Mouse (Mus musculus): ENCODE measurements around the gene March1.
"Not testable (repeated sequence)": the region's sequence is repeated elsewhere in the genome, so short reads cannot be mapped to it uniquely, and the experiment has no call there.

The March1 gene

GRCm38 (mm10) chr8:66270116-66270515 lies 652.4 kb downstream of the March1 start:
- no peak for DNase-seq (ENCODE audit: low read depth, low spot score)

DNA sequence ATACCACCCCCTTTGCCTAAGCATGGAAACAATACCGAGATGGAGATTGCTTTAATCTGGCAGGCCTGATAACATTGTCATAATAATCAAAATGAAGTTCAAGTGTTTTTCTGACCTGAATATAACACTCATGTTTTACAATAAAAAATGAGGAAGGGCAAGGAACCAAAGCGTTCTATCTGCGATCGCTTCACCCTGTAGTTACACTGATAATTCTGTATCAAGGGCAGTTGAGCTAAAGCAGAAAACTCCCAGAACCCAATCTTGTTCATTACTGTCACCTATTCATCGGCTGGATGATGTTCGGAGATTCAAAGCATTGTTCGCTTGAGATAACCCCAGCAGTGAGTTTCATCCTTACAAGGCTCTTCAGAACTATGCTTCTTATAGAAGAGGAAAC lies 700.1 kb downstream of the March1 start:
- DNase-seq (ENCODE audit: low read depth, low spot score): no peak

DNA sequence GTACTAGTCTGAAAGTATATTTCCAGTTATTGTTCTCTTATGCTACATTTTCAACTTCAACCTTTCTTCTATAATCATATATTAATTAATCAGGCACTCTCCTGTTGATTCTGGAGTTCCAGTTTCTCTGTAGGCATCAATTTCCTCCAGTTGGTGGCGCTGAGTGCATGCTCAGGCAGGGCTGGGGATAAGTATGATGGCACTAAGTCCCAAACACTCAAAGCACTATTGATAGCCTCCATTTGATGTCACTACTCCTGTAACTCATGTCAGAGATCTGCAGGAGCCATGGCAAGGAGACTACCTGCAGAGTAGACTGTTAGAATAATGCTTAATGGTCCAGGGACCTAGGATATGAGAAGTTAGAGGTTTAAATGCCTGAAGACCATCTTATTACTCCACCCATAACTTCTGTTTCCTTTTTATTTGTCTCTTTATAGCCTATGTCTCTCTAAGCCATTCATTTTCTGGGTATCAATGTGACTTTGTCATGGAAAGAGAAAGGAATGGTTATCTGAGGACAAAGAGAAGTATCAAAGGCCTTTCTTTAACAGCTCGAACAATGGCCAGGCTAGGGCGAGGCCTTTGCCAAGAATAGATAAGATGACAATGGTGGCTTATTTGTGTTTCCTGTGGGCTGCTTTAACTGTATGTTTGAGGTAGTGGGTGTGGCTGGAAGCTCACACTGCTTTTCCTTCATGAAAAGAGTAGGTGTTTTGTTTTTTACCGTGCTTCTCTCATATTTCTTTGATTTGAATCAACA lies 705.5 kb downstream of the March1 start:
- no peak for DNase-seq (ENCODE audit: low read depth, low spot score)

DNA sequence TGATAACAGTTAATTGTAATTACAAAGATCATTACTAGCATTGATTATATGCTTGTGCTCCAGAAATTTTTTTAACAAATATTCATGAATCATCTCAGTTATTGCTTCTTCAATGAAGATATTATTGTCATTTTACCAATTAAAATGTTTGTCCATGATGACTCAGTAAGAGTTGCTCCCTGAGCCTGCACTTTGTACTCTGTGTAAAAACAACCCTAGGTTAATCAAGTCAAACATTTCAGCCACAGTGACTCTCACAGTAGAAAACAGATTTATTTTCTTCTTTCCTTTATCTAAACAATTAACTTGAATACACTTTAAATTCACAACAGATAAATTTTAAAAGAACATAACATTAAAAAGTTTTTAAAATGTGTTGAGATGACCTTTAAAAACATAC lies 708.7 kb downstream of the March1 start:
- no peak for DNase-seq (ENCODE audit: low read depth, low spot score)

DNA sequence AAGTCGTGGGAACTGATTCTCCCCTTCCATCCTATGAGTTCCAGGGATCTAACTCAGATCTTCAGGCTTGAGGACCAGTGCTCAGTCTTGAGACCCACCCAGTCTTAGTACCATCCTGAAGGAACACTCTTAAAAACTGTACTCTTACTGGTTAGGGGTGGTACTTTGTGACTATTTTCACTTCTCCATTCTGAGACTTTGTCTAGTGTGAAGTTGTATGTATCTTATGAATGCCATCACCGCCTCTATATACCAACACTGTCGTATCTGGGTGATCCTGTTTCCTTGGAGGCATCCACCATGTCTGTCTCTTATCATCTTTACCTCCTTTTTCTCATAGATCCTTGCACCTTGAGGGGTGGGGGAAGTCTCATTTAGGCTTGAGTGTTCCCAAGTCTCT lies 714.5 kb downstream of the March1 start:
- no peak for DNase-seq (ENCODE audit: low read depth, low spot score)

DNA sequence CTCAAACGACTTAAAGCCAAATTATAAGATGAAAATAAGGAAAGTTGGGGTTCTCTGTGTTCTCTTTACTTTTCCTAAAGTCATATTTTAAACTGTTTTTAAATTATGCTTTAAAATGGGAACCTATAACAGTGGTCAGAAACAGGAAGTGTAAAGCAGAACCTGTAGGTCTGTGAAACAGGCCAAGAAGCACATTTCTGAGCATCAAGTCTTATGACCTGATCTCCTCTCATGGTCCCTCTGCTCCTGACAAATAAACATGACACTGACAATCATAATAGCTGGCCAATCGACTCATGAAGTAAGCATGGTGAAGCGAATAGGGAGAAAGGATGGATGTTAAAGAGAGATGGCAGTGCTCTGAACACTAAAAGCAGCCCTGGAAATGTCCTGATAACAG lies 716.6 kb downstream of the March1 start:
- DNase-seq (ENCODE audit: low read depth, low spot score): no peak

DNA sequence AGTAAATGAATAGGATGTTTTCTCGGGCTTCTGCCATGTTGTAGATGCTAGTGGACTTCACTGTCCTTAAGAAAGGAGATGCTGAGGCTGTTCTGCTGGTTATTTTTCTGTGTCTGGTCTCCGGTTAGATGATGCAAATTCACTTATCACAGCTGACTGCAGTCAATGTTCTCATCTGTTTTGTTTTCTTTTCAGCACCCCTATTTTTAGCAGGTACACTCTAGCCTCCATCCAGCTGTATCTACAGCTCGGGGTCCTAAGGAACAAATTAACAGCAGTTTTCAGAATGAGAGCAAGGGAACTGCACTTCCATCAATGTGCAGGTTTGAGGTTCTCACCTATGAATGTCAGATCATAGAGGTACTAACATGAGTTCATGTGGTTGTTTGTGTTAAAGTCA lies 721.9 kb downstream of the March1 start:
- DNase-seq (ENCODE audit: low read depth, low spot score): no peak

- DNase-seq (ENCODE audit: low read depth, low spot score): no peak
Observed at GRCm38 (mm10) chr8:66342928-66343327, 725.2 kb downstream of the March1 start.

DNA sequence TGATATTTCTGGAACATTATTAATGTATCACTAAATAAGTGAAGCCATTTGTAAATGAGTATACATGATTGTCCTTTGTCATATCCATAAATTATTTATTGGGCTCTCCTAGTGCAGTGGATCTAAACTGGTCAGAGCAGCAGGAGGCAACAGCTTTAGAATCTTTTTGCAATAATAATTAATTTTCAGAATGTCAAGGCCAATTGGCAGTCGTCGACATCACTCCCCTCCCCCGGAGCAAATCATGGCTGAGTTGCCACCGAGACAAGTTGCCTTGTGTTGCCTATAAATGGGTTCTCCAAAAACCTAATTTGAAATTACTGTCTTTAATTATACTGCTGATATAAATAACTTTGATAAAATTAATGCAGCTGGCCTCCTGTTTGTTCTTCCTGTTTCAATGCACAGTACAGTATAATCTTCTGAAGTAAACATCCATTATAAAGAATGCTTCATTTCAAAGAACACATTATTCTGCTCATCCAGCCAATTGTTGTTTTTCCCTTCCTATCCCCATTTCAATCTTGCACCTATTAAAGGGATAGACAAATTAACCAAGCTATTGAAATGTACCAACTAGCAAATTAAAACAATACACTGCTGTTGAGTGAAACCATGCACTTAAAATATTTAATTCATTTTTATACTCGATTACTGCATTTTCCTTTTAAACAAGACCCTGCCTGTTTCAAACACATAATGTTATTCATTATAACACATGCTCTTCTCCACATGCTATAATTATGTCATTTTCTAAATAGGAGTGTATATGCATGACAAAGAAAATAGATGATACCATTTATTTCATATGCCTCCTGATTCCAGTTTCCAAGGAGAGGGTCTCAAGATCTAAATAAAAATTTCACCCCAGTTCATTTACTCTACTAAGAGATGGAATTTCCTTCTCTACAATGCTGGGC lies 745.4 kb downstream of the March1 start:
- no peak for DNase-seq (ENCODE audit: low read depth, low spot score)

DNA sequence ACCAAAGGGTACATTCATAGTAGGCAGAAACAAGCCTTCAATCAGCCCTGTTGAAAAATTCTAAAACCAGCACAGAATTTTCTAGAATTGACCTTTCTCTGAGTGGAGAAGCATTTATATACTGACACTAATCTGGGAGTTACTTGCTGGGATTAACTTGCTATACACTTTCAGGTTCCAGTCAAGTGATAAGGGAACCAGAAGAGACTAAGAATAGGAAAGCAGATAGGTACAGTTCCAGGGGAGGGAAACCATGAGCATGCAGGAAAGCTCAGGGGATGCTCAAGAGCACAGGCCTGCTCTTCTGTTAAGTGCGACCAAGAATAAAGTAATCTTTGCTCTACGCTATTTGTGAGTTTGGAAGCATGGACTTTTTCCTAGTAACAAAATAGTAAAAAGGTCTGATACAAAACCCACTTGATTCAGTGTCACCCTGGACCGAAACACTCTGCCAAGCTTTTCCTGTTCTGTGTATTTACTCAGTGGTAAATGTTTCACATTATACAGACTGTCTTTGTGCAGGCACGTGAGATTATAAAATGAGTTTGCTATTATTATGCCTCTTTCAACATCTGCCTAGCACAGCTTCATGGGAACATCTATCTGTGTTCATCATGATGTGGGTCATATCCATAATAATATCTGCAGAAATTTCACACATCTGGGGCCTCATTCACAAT lies 766.1 kb downstream of the March1 start:
- no peak for DNase-seq (ENCODE audit: low read depth, low spot score)

GRCm38 (mm10) chr8:66386008-66386407 lies 768.3 kb downstream of the March1 start:
- DNase-seq (ENCODE audit: low read depth, low spot score): no peak

GRCm38 (mm10) chr8:66388693-66389092 lies 771.0 kb downstream of the March1 start:
- DNase-seq (ENCODE audit: low read depth, low spot score): no peak

DNA sequence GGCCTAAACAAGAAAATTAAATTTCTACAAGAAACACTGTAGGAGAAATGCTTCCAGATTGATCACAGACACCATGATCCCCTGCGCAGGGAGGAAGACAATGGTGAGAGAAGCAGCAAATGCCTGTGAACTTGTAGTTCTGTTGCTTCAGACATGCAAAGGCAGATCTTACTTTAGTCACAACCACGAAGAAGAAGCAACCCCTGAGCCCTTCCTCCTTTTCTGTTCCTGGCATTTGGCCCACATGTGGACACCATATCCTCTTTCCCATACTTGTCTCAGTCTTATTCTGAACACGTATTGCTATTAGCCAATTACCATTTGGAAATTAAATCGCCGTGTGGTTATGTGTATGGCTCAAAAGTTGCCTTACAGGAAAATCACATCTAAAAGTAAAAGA lies 773.9 kb downstream of the March1 start:
- no peak for DNase-seq (ENCODE audit: low read depth, low spot score)

DNA sequence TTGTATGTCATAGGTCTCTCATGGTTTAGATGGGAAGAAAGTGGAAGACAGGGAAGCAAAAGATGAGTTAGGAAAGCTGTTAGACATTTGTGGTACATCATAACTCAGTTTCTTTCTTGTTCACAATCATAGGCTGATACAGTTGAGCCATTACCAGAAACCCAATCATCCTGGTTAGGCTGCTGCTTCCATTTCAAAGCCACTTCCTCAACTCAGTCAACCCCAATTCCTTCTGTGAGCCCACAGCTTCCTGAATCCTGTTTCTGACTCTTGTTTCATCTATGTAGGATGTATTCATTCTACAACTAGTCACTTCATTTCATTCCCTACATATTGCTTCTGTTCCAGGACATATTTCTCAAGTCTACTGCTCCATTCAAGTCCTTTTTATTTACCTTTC lies 775.2 kb downstream of the March1 start:
- no peak for DNase-seq (ENCODE audit: low read depth, low spot score)

GRCm38 (mm10) chr8:66394148-66394547 lies 776.4 kb downstream of the March1 start:
- DNase-seq (ENCODE audit: low read depth, low spot score): no peak

GRCm38 (mm10) chr8:66397811-66398210 lies 780.1 kb downstream of the March1 start:
- no peak for DNase-seq (ENCODE audit: low read depth, low spot score)

GRCm38 (mm10) chr8:66400050-66400449 lies 782.4 kb downstream of the March1 start:
- DNase-seq (ENCODE audit: low read depth, low spot score): no peak

GRCm38 (mm10) chr8:66404711-66405414 lies 787.2 kb downstream of the March1 start:
- DNase-seq (ENCODE audit: low read depth, low spot score): no peak

- not testable (repeated sequence) for DNase-seq (ENCODE audit: low read depth, low spot score)
Observed at GRCm38 (mm10) chr8:66405796-66406195, 788.1 kb downstream of the March1 start.

GRCm38 (mm10) chr8:66406596-66407361 lies 789.1 kb downstream of the March1 start:
- DNase-seq (ENCODE audit: low read depth, low spot score): no peak

GRCm38 (mm10) chr8:66410080-66410615 lies 792.4 kb downstream of the March1 start:
- no peak for DNase-seq (ENCODE audit: low read depth, low spot score)
